Mouse (Mus musculus) neutrophil, adult 83 days (primary cell): ENCODE data around the gene Snph. TPM values are rescaled to one million over a fixed set of nuclear protein-coding genes. Genes with fewer than 3 reads are reported as not detected.

Experiments
- total RNA-seq, 2 experiments: library from RNA; stranded (reverse); gene quantifications; one replicate each; pipeline ENCODE4 v1.2.4; 2023

The Snph gene
- total RNA-seq: 1 to 10 TPM; 6.1 to 6.5 TPM

GRCm38 (mm10) chr2:151632159-151632814, at the start of gene Snph:
TSS of gene Snph (minus strand) at chr2:151632593.

GRCm38 (mm10) chr2:151668433-151668832, 36.0 kb upstream of the Snph start, which contains the start of gene Rad21l:
TSS of gene Rad21l (minus strand) at chr2:151668533.

GRCm38 (mm10) chr2:151571873-151572700, 60.3 kb downstream of the Snph start, which contains the start of gene Sdcbp2:
TSS of gene Sdcbp2 (plus strand) at chr2:151572622.

GRCm38 (mm10) chr2:151542323-151543062, 89.9 kb downstream of the Snph start, which contains the start of gene Fkbp1a:
TSS of gene Fkbp1a (plus strand) at chr2:151542483.

Other genes starting within 250 kb of the Snph start
- gene 4921509C19Rik, start 156.4 kb downstream of the Snph start, total RNA-seq: not detected
- 10 to 100 TPM; 39.8 to 40.0 TPM for gene Nsfl1c, start 138.4 kb downstream of the Snph start, total RNA-seq
- 10 to 100 TPM; 25.2 to 29.2 TPM for gene Fkbp1a, start 90.1 kb downstream of the Snph start, total RNA-seq
- not detected for gene Sdcbp2, start 60.0 kb downstream of the Snph start, total RNA-seq
- gene Rad21l, start 35.9 kb upstream of the Snph start, total RNA-seq: not detected
- not detected for gene Tmem74b, start 69.4 kb upstream of the Snph start, total RNA-seq
- gene Psmf1, start 111.6 kb upstream of the Snph start, total RNA-seq: 10 to 100 TPM; 22.1 to 27.1 TPM
- gene Rspo4, start 210.3 kb upstream of the Snph start, total RNA-seq: not detected